Mouse (Mus musculus) T-helper 1 cell (primary cell): ENCODE measurements at regions not wholly inside any gene's neighbourhood (a gene's known extent, or its start where the extent isn't known, plus 50 kb on each side); places are given as distances from the start of the nearest gene placed in this dataset.

Experiments used
- in situ Hi-C: fragments of 300-600 bp; cut with MboI, MseI; formaldehyde crosslinking; loops from one replicate; pipeline ENCODE4 v1.15.1; 2025; ENCODE audit warnings: high pct_unique_total_duplicates

DNA sequence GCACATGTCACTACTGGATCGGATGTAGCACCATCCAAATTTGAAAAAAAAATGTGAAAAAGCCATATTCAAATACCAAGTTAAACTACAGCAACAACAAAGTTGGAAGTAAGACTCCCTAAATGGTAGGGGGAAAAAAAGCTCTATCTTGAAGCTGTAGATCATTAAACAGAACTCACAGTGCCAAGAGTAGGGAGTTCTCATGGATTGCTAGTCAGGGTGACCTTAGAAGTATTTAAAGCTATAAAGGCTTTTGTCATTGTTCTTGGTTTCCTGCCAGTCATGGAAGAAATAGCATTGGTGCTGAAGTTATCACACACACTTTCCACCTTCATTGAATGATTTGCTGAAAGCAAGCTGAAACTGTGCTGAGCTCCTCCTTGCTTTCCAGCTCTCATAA, 1122.1 kb downstream of the Adgrl3 start:
- in situ Hi-C loops: no loop called here
